Mouse (Mus musculus): ENCODE data around the gene Hapln4. TPM values are rescaled to one million over a fixed set of nuclear protein-coding genes. Genes with fewer than 3 reads are reported as not detected.

The Hapln4 gene
- polyA plus RNA-seq, 1 experiment from 2014 or later, result 0.03 TPM

DNA sequence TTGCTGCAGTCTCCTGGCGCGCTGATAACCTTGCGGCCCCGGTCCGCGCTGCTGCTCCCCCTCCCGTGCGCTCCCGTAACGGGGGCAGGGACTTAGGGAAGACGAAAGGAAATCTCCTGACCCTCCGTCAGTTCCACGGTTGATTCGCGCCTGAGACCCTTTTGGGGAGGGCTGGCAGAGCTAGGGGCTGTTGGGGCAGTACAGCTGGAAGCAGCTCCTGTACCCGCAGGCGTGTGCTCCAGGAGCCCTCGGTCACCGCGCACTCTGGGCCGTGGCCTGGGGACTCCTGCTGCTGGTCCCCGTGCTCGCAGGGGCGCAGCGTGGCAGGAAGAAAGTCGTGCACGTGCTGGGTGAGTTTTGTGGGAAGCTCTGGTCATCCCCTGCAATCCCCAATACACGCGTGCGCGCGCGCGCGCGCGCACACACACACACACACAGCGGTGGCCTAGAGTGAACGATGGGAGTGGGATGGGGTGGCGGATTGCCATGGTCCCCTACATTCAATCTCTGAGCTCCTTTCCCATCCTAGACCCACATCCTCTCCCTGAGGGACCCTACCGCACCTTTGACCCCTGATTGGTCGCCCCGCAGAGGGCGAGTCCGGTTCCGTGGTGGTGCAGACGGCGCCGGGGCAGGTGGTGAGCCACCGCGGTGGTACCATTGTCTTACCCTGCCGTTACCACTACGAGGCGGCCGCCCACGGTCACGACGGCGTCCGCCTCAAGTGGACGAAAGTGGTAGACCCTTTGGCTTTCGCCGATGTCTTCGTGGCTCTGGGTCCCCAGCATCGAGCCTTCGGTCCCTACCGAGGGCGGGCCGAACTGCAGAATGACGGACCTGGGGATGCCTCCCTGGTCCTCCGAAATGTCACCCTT is 1.2 kb downstream of the Hapln4 start:
- no peaks in the 10 kb centered on the region for H3K79me2 ChIP-seq (ENCODE audit: inconsistent target)
- H3K36me3 ChIP-seq (ENCODE audit: inconsistent target), result no peaks in the 10 kb centered on the region
- H3K4me3 ChIP-seq (ENCODE audit: inconsistent target), result no peak overlapping the region; the same call in 1 of the 2 replicates
- 6% methylated on average over 60 of the region's 71 CpGs for WGBS (ENCODE audit: missing documents)
- no peak overlapping the region for H3K27ac ChIP-seq

DNA sequence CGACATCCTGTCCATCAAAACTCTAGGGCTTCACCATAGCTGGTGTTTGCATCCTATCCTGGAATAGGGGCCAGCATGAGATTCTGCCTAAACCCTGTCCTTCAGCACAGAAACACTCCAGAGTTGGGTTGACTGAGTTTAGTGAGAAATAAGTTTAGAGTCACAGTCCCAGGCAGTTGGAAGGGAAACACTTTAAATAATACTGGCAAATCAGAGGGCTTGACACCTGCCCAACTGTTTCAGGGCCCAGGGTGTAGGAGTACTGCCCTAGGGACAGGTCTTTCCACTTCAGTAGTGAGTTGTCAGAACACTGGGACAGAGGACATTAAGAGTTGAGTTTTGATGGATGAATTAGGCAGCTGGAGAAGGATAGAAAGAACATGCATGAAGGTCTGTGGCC is 2.9 kb downstream of the Hapln4 start:
- no peaks in the 10 kb centered on the region for H3K79me2 ChIP-seq (ENCODE audit: inconsistent target)
- no peak overlapping the region for H3K27ac ChIP-seq
- no peak overlapping the region for H3K4me3 ChIP-seq (ENCODE audit: inconsistent target)
- no peaks in the 10 kb centered on the region for H3K36me3 ChIP-seq (ENCODE audit: inconsistent target)
- WGBS (ENCODE audit: missing documents), result 61% methylated on average over 1 of the region's 1 CpGs

GRCm38 (mm10) chr8:70087237-70087636 is 4.0 kb downstream of the Hapln4 start:
- no peak overlapping the region for H3K27ac ChIP-seq
- no peaks in the 10 kb centered on the region for H3K36me3 ChIP-seq (ENCODE audit: inconsistent target)
- H3K4me3 ChIP-seq (ENCODE audit: inconsistent target), result no peak overlapping the region
- WGBS (ENCODE audit: missing documents), result 17% methylated on average over 7 of the region's 7 CpGs
- H3K79me2 ChIP-seq (ENCODE audit: inconsistent target), result no peaks in the 10 kb centered on the region

GRCm38 (mm10) chr8:70087836-70088650 is 4.8 kb downstream of the Hapln4 start:
- Histone ChIP-seq H3K79me2 (ENCODE audit: inconsistent target) (no peaks in the 10 kb centered on the region), H3K36me3 (ENCODE audit: inconsistent target) (no peaks in the 10 kb centered on the region), H3K4me3 (ENCODE audit: inconsistent target) (no peak overlapping the region), H3K27ac (no peak overlapping the region)
- 9% methylated on average over 56 of the region's 56 CpGs for WGBS (ENCODE audit: missing documents)

GRCm38 (mm10) chr8:70089296-70089960 is 6.2 kb downstream of the Hapln4 start:
- H3K4me3 ChIP-seq (ENCODE audit: inconsistent target), result no peak overlapping the region
- H3K27ac ChIP-seq, result no peak overlapping the region
- H3K36me3 ChIP-seq (ENCODE audit: inconsistent target), result no peaks in the 10 kb centered on the region
- 57% methylated on average over 9 of the region's 9 CpGs for WGBS (ENCODE audit: missing documents)
- no peaks in the 10 kb centered on the region for H3K79me2 ChIP-seq (ENCODE audit: inconsistent target)

GRCm38 (mm10) chr8:70092786-70093185 is 9.5 kb downstream of the Hapln4 start:
- Histone ChIP-seq H3K27ac (no peak overlapping the region), H3K79me2 (ENCODE audit: inconsistent target) (no peaks in the 10 kb centered on the region), H3K36me3 (ENCODE audit: inconsistent target) (no peaks in the 10 kb centered on the region), H3K4me3 (ENCODE audit: inconsistent target) (no peak overlapping the region)
- WGBS (ENCODE audit: missing documents), result 81% methylated on average over 8 of the region's 8 CpGs

- Histone ChIP-seq H3K27ac (no peak overlapping the region), H3K36me3 (ENCODE audit: inconsistent target) (no peaks in the 10 kb centered on the region), H3K79me2 (ENCODE audit: inconsistent target) (no peaks in the 10 kb centered on the region), H3K4me3 (ENCODE audit: inconsistent target) (no peak overlapping the region)
- 78% methylated on average over 8 of the region's 8 CpGs for WGBS (ENCODE audit: missing documents)
These were observed 16.0 kb downstream of the Hapln4 start for GRCm38 (mm10) chr8:70099276-70099675.

DNA sequence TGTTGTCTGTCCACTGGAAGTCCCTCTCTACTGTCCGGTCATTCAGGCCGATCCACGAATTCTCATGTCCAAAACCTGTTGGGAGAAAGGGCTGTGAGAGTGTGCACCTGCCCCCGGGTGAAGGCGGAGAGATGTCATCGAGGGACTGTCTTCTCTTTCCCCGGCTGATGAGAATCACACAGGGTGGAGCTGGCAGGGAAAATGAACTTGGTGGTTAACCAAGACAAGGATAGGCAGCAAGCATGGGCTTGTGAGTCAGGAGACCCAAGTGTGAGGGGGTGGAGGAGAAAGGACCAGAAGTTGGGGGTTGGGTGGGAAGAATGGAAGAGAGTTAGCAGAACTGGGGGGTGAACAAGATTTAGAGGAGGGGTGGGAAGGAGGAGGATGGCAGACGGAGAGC is 17.0 kb downstream of the Hapln4 start:
- WGBS (ENCODE audit: missing documents), result 82% methylated on average over 8 of the region's 8 CpGs

GRCm38 (mm10) chr8:70104506-70104905 is 21.2 kb downstream of the Hapln4 start:
- no peak overlapping the region for H3K4me3 ChIP-seq (ENCODE audit: inconsistent target)
- no peaks in the 10 kb centered on the region for H3K36me3 ChIP-seq (ENCODE audit: inconsistent target)
- 9% methylated on average over 6 of the region's 6 CpGs for WGBS (ENCODE audit: missing documents)
- no peaks in the 10 kb centered on the region for H3K79me2 ChIP-seq (ENCODE audit: inconsistent target)
- H3K27ac ChIP-seq, result no peak overlapping the region

More for the DNA sequence above, 17.0 kb downstream of the Hapln4 start:
- Histone ChIP-seq H3K79me2 (ENCODE audit: inconsistent target) (no peaks in the 10 kb centered on the region), H3K4me3 (ENCODE audit: inconsistent target) (no peak overlapping the region), H3K27ac (no peak overlapping the region), H3K36me3 (ENCODE audit: inconsistent target) (no peaks in the 10 kb centered on the region)

DNA sequence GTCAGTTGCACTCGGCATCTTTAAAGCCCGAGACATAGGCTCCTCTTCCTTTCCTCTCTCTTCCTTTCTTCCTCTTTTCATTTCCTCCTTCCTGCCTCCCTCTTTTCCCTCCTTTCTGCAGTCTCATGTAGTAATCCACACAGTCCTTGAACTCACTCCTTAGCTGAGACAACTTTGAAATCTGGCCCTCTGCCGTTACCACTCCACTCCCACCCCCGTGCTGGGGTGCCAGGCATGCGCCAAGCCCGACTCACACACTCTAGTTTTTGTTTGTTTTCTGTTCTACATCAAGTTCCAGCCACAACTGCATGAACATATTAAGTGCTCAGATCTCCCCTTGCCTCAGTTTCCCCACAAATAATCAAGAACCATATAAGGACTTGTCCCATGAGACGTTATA is 21.7 kb downstream of the Hapln4 start:
- H3K79me2 ChIP-seq (ENCODE audit: inconsistent target), result no peaks in the 10 kb centered on the region
- no peaks in the 10 kb centered on the region for H3K36me3 ChIP-seq (ENCODE audit: inconsistent target)
- H3K4me3 ChIP-seq (ENCODE audit: inconsistent target), result no peak overlapping the region
- no peak overlapping the region for H3K27ac ChIP-seq
- WGBS (ENCODE audit: missing documents), result 55% methylated on average over 7 of the region's 7 CpGs

DNA sequence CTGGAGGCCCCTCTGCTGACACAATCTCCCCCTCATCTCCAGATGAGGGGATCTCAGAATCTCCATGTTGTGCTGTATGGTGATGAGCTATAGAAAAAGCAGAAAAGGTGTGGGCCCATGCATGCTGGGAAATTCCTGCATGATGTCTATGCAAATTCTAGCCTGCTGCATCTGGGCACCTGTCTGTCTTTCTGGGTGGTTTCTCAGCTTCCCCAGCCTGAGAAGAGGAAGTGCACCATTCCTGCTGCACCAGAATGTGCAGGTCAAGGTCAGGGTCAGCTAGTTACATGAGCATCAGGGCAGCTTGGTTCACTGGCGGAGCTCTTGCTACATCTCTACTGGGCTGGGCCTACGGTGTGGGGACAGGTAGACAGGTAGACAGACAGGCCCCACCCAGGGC is 27.2 kb downstream of the Hapln4 start:
- 69% methylated on average over 2 of the region's 2 CpGs for WGBS (ENCODE audit: missing documents)
- Histone ChIP-seq H3K36me3 (ENCODE audit: inconsistent target) (no peaks in the 10 kb centered on the region), H3K27ac (no peak overlapping the region), H3K79me2 (ENCODE audit: inconsistent target) (no peaks in the 10 kb centered on the region), H3K4me3 (ENCODE audit: inconsistent target) (no peak overlapping the region)

GRCm38 (mm10) chr8:70111192-70111795 is 28.0 kb downstream of the Hapln4 start:
- H3K36me3 ChIP-seq (ENCODE audit: inconsistent target), result no peaks in the 10 kb centered on the region
- no peaks in the 10 kb centered on the region for H3K79me2 ChIP-seq (ENCODE audit: inconsistent target)
- no peak overlapping the region for H3K27ac ChIP-seq
- H3K4me3 ChIP-seq (ENCODE audit: inconsistent target), result no peak overlapping the region
- 62% methylated on average over 23 of the region's 23 CpGs for whole genome bisulfite sequencing (ENCODE audit: missing documents)

DNA sequence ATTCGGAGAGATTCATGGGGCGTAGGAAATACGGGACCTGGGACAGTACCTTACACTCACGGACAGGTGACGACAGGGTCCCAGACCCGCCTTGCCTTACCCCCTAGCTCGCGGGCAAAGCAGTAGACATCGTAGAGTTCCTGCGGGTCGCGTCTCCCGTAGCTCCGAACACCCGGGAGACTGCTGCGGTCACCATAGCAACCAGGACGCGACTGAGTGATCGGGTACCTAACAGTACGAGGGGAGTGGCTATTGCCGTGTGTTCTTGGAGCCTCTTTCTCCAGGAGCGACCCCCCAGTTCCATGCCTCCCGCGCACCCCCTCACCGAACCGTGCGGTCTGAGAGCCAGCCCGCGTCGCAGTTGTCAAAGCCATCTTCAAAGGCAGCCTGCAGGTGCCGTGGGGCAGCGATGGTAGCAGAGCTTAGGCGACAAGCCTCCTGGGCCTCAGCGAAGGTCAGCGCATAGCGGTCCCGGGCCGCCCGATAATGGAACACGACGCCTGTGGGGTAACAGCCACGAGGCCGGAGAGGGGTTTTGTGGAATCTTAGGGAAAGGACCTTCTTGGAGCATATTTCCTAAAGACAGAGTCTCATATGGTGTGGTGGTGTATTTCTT is 29.3 kb downstream of the Hapln4 start:
- Histone ChIP-seq H3K4me3 (ENCODE audit: inconsistent target) (no peak overlapping the region), H3K27ac (no peak overlapping the region), H3K36me3 (ENCODE audit: inconsistent target) (no peaks in the 10 kb centered on the region), H3K79me2 (ENCODE audit: inconsistent target) (no peaks in the 10 kb centered on the region)
- WGBS (ENCODE audit: missing documents), result 11% methylated on average over 43 of the region's 43 CpGs

- 3% methylated on average over 6 of the region's 6 CpGs for WGBS (ENCODE audit: missing documents)
- H3K4me3 ChIP-seq (ENCODE audit: inconsistent target), result no peak overlapping the region
- H3K79me2 ChIP-seq (ENCODE audit: inconsistent target), result no peaks in the 10 kb centered on the region
- no peaks in the 10 kb centered on the region for H3K36me3 ChIP-seq (ENCODE audit: inconsistent target)
- no peak overlapping the region for H3K27ac ChIP-seq
These were observed 31.2 kb downstream of the Hapln4 start for GRCm38 (mm10) chr8:70114488-70114887.

Data from macrophage (primary cell).